Mouse (Mus musculus) hindbrain, embryonic 15.5 days (tissue): ENCODE results near the gene Garem2. TPM values are rescaled to one million over a fixed set of nuclear protein-coding genes. Genes with fewer than 3 reads are reported as not detected.

Experiments
- ATAC-seq: fragments of 200-750 bp; cut with Nextera tagmentation; 2 replicates; pipeline ENCODE4 v1.8.0; 2017; ENCODE audit warnings: low read depth, moderate number of reproducible peaks, moderate TSS enrichment; ENCODE audit not compliant: low FRiP score
- H3K27ac ChIP-seq: fragments of 300-500 bp; sonication (generic); replicated peaks from 2 replicates; pipeline ENCODE4 v1.5.1; 2015; ENCODE audit warnings: mild to moderate bottlenecking, inconsistent platforms
- H3K27me3 ChIP-seq: fragments of 300-500 bp; sonication (generic); 2 replicates; pipeline ENCODE4 v1.6.1; 2015; ENCODE audit warnings: control low read depth, inconsistent platforms
- H3K36me3 ChIP-seq: fragments of 300-500 bp; sonication (generic); 2 replicates; pipeline ENCODE4 v1.6.1; 2015; ENCODE audit warnings: control low read depth, inconsistent platforms
- H3K4me1 ChIP-seq: fragments of 300-500 bp; sonication (generic); replicated peaks from 2 replicates; pipeline ENCODE4 v1.6.1; 2015; ENCODE audit warnings: control low read depth, inconsistent platforms
- H3K4me2 ChIP-seq: fragments of 300-500 bp; sonication (generic); 2 replicates; pipeline ENCODE4 v1.6.1; 2015; ENCODE audit warnings: moderate library complexity, mild to moderate bottlenecking, inconsistent platforms
- H3K4me3 ChIP-seq: fragments of 300-500 bp; sonication (generic); 2 replicates; pipeline ENCODE4 v1.5.1; 2015; ENCODE audit warnings: mild to moderate bottlenecking, inconsistent platforms
- H3K9ac ChIP-seq: fragments of 300-500 bp; sonication (generic); 2 replicates; pipeline ENCODE4 v1.6.1; 2015; ENCODE audit warnings: inconsistent platforms
- H3K9me3 ChIP-seq: fragments of 300-500 bp; sonication (generic); 2 replicates; pipeline ENCODE4 v1.6.1; 2016; ENCODE audit warnings: control low read depth, inconsistent platforms
- WGBS: fragments of 180-500 bp; shearing (Covaris S2); methylation state at CpG from one replicate; pipeline ENCODE4 v1.1.7; 2015; 5-methylcytosine and 5-hydroxymethylcytosine counted together
- polyA plus RNA-seq: library from polyadenylated mRNA; unstranded; fragments of >200 nt; fragmentation: Nextera tagmentation; extraction: Ambion mirVana; gene quantifications from 2 replicates; pipeline ENCODE4 v1.2.1, GENCODE M21; 2015

Garem2 gene
- polyA plus RNA-seq, 1 experiment from 2014 or later, result 13.7 TPM

DNA sequence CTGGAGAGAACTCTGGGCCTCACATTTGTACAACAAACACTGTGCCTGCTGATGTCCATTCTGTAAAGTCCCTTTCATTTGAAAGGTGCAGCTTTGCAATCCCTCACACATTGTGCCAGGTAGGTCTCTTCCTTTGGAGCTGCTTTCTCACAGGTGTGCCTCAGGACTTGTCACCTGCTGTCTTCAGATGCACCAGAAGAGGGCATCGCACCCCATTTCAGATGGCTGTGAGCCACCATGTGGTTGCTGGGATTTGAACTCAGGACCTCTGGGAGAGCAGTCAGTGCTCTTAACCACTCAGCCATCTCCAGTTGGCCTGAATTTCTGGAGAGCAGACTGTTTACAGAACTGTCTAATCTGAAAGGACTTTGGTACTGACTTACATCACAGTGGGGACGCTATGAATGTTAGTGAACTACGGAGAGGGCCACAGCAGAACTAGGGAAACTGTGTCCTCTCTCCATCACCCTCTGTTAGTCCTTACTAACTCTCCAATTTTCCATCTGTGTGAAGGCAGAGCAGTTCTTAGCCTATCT lies 7.6 kb downstream of the Garem2 start:
- Histone ChIP-seq H3K36me3 (peaks cover 7% of the 10 kb centered on the region; the same call in 1 of the 2 replicates), H3K4me3 (no peak overlapping the region), H3K9ac (no peak overlapping the region), H3K4me1 (peaks cover 52% of the 10 kb centered on the region), H3K9me3 (no peaks in the 10 kb centered on the region), H3K4me2 (no peak overlapping the region), H3K27ac (no peak overlapping the region), H3K27me3 (0 out of 2 replicates have a peak, but pooled peaks cover 7% of the 10 kb centered on the region)
- ATAC-seq, result no peak
- 81% methylated on average over 3 of the region's 3 CpGs for WGBS

DNA sequence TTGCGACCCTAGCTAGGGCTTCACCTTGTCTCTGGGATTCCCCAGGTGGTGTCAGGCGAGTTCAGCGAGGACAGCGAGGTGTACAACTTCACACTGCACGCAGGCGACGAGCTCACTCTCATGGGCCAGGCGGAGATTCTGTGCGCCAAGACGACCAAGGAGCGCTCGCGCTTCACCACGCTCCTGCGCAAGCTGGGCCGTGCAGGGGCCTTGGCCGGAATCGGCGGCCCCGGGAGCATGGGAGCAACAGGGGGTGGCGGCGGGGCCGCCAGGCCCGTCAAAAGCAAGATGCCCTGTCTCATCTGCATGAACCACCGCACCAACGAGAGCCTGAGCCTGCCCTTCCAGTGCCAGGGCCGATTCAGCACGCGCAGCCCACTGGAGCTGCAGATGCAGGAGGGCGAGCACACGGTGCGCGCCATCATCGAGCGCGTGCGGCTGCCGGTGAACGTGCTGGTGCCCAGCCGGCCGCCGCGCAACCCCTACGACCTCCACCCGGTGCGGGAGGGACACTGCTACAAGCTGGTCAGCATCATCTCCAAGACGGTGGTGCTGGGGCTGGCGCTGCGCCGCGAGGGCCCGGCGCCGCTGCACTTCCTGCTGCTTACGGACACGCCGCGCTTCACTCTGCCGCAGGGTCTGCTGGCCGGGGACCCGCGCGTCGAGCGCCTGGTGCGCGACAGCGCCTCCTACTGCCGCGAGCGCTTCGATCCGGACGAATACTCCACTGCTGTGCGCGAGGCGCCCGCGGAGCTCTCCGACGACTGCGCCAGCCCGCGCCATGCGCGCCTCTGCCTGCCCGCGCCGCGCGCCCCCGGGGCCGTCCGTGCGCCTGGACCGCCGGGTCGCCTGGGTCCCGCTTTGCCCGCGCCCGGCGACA lies 9.2 kb downstream of the Garem2 start:
- Histone ChIP-seq H3K27me3 (0 out of 2 replicates have a peak, but pooled peaks cover 7% of the 10 kb centered on the region), H3K9me3 (no peaks in the 10 kb centered on the region), H3K4me1 (peaks cover 43% of the 10 kb centered on the region), H3K4me3 (peak overlapping the region; percentile 51), H3K9ac (peak overlapping the region; percentile 49), H3K36me3 (peaks cover 14% of the 10 kb centered on the region), H3K4me2 (peak overlapping the region; percentile 72), H3K27ac (peak overlapping the region; percentile 56)
- WGBS, result 1% methylated on average over 102 of the region's 103 CpGs
- ATAC-seq, result peak; percentile 85

DNA sequence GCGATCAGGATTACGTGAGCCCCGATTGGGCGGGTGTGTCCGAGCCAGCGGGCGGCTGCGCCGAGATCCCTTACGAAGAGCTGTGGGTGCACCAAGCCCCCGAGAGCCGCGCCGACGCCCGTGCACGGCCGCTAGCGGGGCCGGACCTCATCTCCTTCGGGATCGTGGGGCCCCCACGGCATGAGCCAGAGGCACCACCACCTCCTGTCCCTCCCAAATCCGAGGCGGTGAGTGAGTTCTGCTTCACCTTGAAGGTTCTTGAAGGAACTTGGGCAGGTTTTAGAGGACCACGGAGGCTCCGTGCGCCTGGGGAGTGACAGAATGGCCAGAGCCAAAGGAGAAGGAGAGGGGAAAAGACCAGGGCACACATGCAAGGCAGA lies 9.8 kb downstream of the Garem2 start:
- Histone ChIP-seq H3K27ac (0 out of 2 replicates have a peak overlapping the region, but pooled peaks have one; percentile 56), H3K9ac (peak overlapping the region; percentile 49), H3K27me3 (0 out of 2 replicates have a peak, but pooled peaks cover 7% of the 10 kb centered on the region), H3K36me3 (peaks cover 20% of the 10 kb centered on the region), H3K4me1 (peaks cover 38% of the 10 kb centered on the region), H3K4me3 (peak overlapping the region; percentile 51), H3K9me3 (no peaks in the 10 kb centered on the region), H3K4me2 (peak overlapping the region; percentile 72)
- 4% methylated on average over 28 of the region's 28 CpGs for WGBS
- ATAC-seq, result no peak

DNA sequence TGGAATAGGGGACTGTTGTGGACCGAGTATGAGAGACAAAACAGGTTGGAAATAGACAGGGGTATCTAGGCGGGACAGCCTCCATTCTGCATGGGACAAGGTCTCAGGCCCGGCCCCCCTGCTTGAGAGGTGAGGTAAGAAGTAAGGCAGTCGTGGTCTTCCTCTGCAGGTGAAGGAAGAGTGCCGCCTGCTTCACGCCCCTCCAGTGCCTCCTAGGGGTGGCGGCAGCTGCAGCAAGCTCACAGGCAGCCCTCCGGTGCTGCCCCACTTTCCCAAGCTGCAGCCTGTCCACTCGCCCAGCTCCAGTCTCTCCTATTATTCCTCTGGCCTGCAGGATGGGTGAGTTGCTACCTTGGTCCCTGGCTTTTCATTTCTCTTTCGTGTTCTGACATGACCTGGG lies 10.8 kb downstream of the Garem2 start:
- Histone ChIP-seq H3K27me3 (0 out of 2 replicates have a peak, but pooled peaks cover 7% of the 10 kb centered on the region), H3K36me3 (peaks cover 30% of the 10 kb centered on the region), H3K9ac (no peak overlapping the region), H3K27ac (no peak overlapping the region), H3K4me2 (0 out of 2 replicates have a peak overlapping the region, but pooled peaks have one; percentile 6), H3K4me1 (peaks cover 29% of the 10 kb centered on the region), H3K4me3 (no peak overlapping the region), H3K9me3 (no peaks in the 10 kb centered on the region)
- ATAC-seq, result no peak
- 38% methylated on average over 10 of the region's 10 CpGs for WGBS

DNA sequence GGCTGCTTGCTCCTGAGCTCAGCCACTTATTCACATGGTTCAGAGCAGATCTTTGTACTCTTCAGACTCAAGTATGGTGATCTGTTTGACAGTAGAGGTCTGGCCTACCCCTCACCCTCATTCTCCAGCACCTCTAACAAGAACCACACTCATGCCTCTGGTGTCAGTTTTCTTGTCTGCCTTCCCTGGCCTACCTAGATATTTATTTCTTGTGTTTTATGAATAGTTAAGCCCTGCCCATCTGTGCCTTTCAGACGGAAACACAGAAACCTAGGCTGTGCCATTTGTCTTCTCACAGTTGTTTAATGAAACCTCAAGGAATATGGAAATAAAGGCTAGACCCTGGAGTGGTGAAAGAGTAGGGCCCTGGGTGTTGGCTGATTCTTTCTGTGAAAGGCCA lies 13.1 kb downstream of the Garem2 start:
- ATAC-seq, result no peak
- WGBS, result 93% methylated on average over 1 of the region's 1 CpGs
- H3K9ac ChIP-seq, result no peak overlapping the region
- no peaks in the 10 kb centered on the region for H3K27me3 ChIP-seq
- H3K4me3 ChIP-seq, result no peak overlapping the region
- no peak overlapping the region for H3K27ac ChIP-seq
- no peak overlapping the region for H3K4me2 ChIP-seq
- H3K9me3 ChIP-seq, result no peaks in the 10 kb centered on the region
- H3K4me1 ChIP-seq, result peaks cover 17% of the 10 kb centered on the region
- H3K36me3 ChIP-seq, result peaks cover 53% of the 10 kb centered on the region

DNA sequence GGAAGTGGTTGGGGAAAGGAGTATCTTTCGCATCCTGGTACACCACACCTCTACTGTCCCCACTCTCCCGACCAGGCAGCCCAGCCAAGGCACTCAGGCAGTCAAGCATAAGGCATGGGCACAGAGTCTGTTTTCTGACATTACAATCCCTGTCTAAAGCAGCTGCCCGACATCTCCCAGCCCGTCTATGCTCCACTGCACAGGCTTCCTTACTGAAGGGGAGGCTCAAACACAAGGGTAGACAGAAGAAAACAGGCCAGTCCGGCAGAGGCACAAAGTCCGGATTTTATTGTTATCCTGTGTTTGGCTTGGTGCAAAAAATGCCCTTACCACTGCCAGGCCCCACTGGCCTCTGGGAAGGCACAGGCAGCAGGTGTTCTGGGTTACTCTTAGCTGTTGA lies 14.2 kb downstream of the Garem2 start:
- peaks cover 7% of the 10 kb centered on the region for H3K4me1 ChIP-seq
- ATAC-seq, result no peak
- H3K36me3 ChIP-seq, result peaks cover 62% of the 10 kb centered on the region
- H3K4me3 ChIP-seq, result no peak overlapping the region
- H3K9me3 ChIP-seq, result no peaks in the 10 kb centered on the region
- no peaks in the 10 kb centered on the region for H3K27me3 ChIP-seq
- 85% methylated on average over 6 of the region's 6 CpGs for WGBS
- no peak overlapping the region for H3K4me2 ChIP-seq
- H3K9ac ChIP-seq, result no peak overlapping the region
- no peak overlapping the region for H3K27ac ChIP-seq

DNA sequence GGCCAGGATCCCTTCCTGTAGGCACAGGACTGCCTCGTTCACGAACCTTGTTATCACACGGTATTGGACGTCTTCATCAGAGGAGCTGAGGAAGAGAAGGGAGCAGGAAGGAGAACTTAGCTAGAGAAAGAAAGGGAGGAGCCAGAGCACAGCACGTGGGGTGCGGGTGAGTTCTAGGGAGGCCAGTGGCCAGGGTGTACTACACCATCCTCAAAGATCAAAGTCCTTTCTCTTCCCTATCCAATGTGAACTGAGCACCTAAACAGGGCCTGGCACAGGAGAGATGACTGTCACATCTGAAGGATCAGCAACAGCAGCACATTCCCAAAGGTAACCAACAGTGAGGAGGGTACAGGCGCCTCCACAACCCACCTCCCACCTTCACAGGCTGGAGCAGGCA lies 15.1 kb downstream of the Garem2 start:
- no peak for ATAC-seq
- Histone ChIP-seq H3K4me1 (no peaks in the 10 kb centered on the region), H3K4me3 (no peak overlapping the region), H3K4me2 (no peak overlapping the region), H3K27me3 (no peaks in the 10 kb centered on the region), H3K27ac (no peak overlapping the region), H3K9ac (no peak overlapping the region), H3K36me3 (peaks cover 71% of the 10 kb centered on the region), H3K9me3 (no peaks in the 10 kb centered on the region)
- 90% methylated on average over 7 of the region's 7 CpGs for WGBS

DNA sequence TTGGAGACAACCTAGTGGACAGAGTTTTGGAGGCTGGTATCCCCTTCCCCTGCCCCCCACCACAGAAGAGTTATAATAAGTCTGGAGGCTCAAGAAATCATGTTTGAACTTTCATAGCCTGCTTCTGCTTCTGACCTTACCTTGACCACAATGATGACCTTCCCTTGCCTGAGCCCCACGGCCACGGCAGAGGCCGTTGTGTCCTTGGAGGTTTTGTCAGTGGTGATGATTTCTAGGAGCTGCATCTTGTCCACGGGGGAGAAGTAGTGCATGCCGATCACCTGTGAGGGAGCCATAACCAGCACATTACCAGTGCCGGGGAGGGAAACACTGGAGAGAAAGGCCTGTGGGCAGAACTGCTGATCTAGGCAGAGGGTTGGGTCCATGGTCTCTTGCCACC lies 17.5 kb downstream of the Garem2 start:
- H3K4me3 ChIP-seq, result no peak overlapping the region
- no peak overlapping the region for H3K9ac ChIP-seq
- no peaks in the 10 kb centered on the region for H3K27me3 ChIP-seq
- no peak overlapping the region for H3K4me2 ChIP-seq
- WGBS, result 92% methylated on average over 6 of the region's 6 CpGs
- no peaks in the 10 kb centered on the region for H3K9me3 ChIP-seq
- no peak for ATAC-seq
- peaks cover 83% of the 10 kb centered on the region for H3K36me3 ChIP-seq
- no peak overlapping the region for H3K27ac ChIP-seq
- no peaks in the 10 kb centered on the region for H3K4me1 ChIP-seq

DNA sequence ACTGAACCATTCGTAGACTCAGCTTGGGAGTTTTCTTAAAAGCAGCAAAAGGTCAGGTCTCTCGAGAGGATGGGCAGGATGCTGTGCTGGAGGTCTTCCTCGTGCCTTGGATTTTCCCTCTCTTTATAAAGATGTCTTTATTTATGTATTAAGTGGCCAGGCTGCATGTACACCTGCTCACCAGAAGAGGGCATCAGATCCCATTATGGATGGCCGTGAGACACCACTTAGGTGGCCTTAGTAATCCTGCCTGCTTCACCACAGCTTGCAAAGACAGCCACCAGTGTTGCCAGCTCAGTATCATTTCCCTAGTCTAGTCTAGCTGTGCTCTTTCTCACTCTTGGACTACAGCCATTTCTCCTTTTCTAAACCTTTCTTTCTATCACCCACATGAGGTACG lies 20.6 kb downstream of the Garem2 start:
- Histone ChIP-seq H3K4me3 (no peak overlapping the region), H3K9ac (no peak overlapping the region), H3K36me3 (peaks cover 84% of the 10 kb centered on the region), H3K9me3 (no peaks in the 10 kb centered on the region), H3K4me1 (no peaks in the 10 kb centered on the region), H3K4me2 (no peak overlapping the region), H3K27me3 (no peaks in the 10 kb centered on the region), H3K27ac (no peak overlapping the region)
- no peak for ATAC-seq
- 41% methylated on average over 5 of the region's 5 CpGs for WGBS

DNA sequence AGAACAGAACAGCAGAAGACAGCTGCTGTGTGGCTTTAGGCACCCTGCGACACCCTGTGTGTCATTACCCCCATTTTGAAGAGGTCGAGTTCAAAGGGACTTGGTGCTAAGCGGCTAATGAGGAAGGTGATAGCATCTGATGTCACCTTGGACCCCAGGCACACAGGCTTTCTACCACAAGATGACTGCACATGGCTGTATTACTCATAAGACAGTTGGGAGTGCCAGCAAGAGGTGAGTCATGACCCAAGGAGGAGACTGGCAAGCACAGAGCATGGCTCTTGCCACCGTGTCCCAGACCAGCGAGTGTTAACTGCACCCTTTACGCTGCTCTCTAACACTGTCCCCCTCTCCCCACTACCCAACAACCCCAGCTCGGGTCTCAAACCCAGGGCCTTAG lies 21.8 kb downstream of the Garem2 start:
- H3K27me3 ChIP-seq, result no peaks in the 10 kb centered on the region
- no peaks in the 10 kb centered on the region for H3K9me3 ChIP-seq
- ATAC-seq, result no peak
- H3K36me3 ChIP-seq, result peaks cover 77% of the 10 kb centered on the region
- H3K4me1 ChIP-seq, result no peaks in the 10 kb centered on the region
- no peak overlapping the region for H3K9ac ChIP-seq
- H3K4me3 ChIP-seq, result no peak overlapping the region
- 88% methylated on average over 7 of the region's 7 CpGs for WGBS
- no peak overlapping the region for H3K27ac ChIP-seq
- H3K4me2 ChIP-seq, result no peak overlapping the region

DNA sequence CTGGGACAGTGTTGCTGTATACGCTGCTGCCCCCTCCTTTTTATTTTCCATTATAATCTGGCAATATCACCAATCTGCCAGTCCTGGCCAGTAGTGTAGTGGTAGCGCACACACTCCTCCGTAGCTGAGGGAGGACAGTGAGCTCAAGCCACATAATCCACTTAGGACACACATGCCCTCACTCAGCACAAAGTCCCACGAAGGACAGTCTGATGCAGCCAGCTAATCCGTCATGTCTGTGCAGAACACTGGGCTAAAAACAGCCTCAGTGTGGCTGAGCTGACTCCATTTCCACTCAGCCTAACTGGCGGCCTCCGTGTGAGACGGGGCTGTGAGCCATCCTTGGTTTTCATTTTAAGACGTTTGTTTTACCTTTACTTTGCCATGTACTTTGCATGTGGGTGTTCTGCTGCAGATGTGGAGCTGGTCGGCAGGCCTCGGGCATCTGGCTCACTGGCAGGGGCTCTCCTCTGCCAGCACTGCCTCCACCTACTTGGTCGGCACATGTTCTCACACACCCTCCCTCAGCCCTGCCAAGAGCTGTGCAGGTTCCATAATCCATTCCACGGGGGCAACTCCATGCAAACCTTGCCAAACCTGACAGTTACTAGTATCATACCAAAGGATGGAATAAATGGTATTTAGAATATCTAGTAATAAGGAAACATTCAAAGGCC lies 23.1 kb downstream of the Garem2 start:
- no peak for ATAC-seq
- H3K4me1 ChIP-seq, result no peaks in the 10 kb centered on the region
- H3K4me2 ChIP-seq, result no peak overlapping the region
- H3K36me3 ChIP-seq, result peaks cover 77% of the 10 kb centered on the region
- WGBS, result 92% methylated on average over 13 of the region's 13 CpGs
- H3K27me3 ChIP-seq, result no peaks in the 10 kb centered on the region
- H3K9me3 ChIP-seq, result no peaks in the 10 kb centered on the region
- no peak overlapping the region for H3K4me3 ChIP-seq
- H3K27ac ChIP-seq, result no peak overlapping the region
- H3K9ac ChIP-seq, result no peak overlapping the region

DNA sequence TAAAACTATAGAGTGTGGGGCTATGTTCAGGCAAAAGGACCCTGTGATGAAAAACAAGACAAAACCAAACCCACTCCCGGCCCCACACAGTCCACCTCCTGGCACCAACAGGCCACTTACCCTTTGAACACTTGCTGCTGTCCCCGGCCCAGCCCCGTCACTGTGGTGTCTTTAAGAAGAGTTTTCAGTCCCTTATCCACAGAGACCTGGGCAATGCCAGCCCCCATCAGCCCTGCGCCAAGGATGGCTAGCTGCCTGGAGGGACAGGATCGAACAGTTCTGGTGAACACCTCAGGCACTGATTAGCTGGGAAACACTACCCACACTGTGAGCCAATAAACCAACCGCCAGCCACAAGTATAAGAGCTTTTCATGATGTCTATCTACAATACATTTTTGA lies 23.7 kb downstream of the Garem2 start:
- Histone ChIP-seq H3K36me3 (peaks cover 77% of the 10 kb centered on the region), H3K9me3 (no peaks in the 10 kb centered on the region), H3K4me2 (no peak overlapping the region), H3K9ac (no peak overlapping the region), H3K4me3 (no peak overlapping the region), H3K27ac (no peak overlapping the region), H3K4me1 (no peaks in the 10 kb centered on the region), H3K27me3 (no peaks in the 10 kb centered on the region)
- 96% methylated on average over 6 of the region's 6 CpGs for WGBS
- no peak for ATAC-seq
